Mouse (Mus musculus) liver, embryonic 14.5 days (tissue): ENCODE measurements around the gene Insrr.

ENCODE experiments used
- CTCF ChIP-seq: IDR thresholded peaks from 2 replicates; pipeline ENCODE4 v1.5.1; 2016; ENCODE audit warnings: antibody characterized with exemption, low read depth, control low read depth
- EP300 ChIP-seq: IDR thresholded peaks from 2 replicates; pipeline ENCODE4 v1.6.1; 2016; ENCODE audit warnings: antibody characterized with exemption, low read depth

DNA sequence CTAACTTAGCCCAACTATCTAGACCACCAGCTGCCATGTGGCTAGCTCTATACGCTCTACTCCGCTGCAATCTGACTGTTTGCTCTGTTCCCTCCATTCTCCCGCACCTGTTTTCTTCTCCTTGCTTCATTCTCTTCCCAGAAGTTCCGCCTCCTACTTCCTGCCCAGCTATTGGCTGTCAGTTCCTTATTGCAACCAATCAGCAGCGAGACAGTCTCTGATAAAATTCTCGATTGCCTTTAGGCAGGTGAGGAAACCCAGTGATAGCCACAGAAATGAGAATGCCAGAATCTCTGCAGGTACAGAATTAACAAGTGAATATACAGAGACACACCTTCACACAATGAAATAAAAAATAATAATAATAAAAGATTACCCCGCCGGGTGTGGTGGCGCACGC, 32.3 kb downstream of the Insrr start:
- TF ChIP-seq CTCF (no peak), EP300 (no peak)
